Mouse (Mus musculus) embryonic facial prominence, embryonic 12.5 days (tissue): ENCODE data around the gene Tagap. TPM values are rescaled to one million over a fixed set of nuclear protein-coding genes. Genes with fewer than 3 reads are reported as not detected.
"Not testable (repeated sequence)": the region's sequence is repeated elsewhere in the genome, so short reads cannot be mapped to it uniquely, and the experiment has no call there.

Experiments
- ATAC-seq: fragments of 200-750 bp; cut with Nextera tagmentation; 2 replicates; pipeline ENCODE4 v1.8.0; 2017; ENCODE audit not compliant: insufficient number of reproducible peaks, insufficient read depth, low FRiP score, low TSS enrichment
- H3K27ac ChIP-seq: fragments of 300-500 bp; sonication (generic); 2 replicates; pipeline ENCODE4 v1.5.1; 2016; ENCODE audit warnings: mild to moderate bottlenecking
- H3K27me3 ChIP-seq: fragments of 300-500 bp; sonication (generic); 2 replicates; pipeline ENCODE4 v1.6.1; 2016; ENCODE audit warnings: mild to moderate bottlenecking, moderate library complexity
- H3K36me3 ChIP-seq: fragments of 300-500 bp; sonication (generic); 2 replicates; pipeline ENCODE4 v1.6.1; 2016; ENCODE audit warnings: mild to moderate bottlenecking
- H3K4me1 ChIP-seq: fragments of 300-500 bp; sonication (generic); 2 replicates; pipeline ENCODE4 v1.6.1; 2016
- H3K4me2 ChIP-seq: fragments of 300-500 bp; sonication (generic); replicated peaks from 2 replicates; pipeline ENCODE4 v1.6.1; 2016; ENCODE audit warnings: mild to moderate bottlenecking, moderate library complexity
- H3K4me3 ChIP-seq: fragments of 300-500 bp; sonication (generic); 2 replicates; pipeline ENCODE4 v1.5.1; 2016; ENCODE audit warnings: mild to moderate bottlenecking
- H3K9ac ChIP-seq: fragments of 300-500 bp; sonication (generic); 2 replicates; pipeline ENCODE4 v1.6.1; 2016; ENCODE audit warnings: mild to moderate bottlenecking, moderate library complexity
- H3K9me3 ChIP-seq: fragments of 300-500 bp; sonication (generic); 2 replicates; pipeline ENCODE4 v1.6.1; 2016; ENCODE audit warnings: mild to moderate bottlenecking, moderate library complexity
- WGBS: fragments of 180-500 bp; shearing (Covaris S2); methylation state at CpG from one replicate; pipeline ENCODE4 v1.1.7; 2016; 5-methylcytosine and 5-hydroxymethylcytosine counted together
- polyA plus RNA-seq: library from polyadenylated mRNA; unstranded; fragments of >200 nt; fragmentation: Nextera tagmentation; extraction: Ambion mirVana; gene quantifications from 2 replicates; pipeline ENCODE4 v1.2.1, GENCODE M21; 2016

Gene Tagap
- polyA plus RNA-seq, 1 experiment from 2014 or later, result 0.69 TPM

GRCm38 (mm10) chr17:7916782-7917574 is 8.8 kb upstream of the Tagap start:
- Histone ChIP-seq H3K9ac (no peak overlapping the region), H3K27ac (no peak overlapping the region), H3K36me3 (no peaks in the 10 kb centered on the region), H3K9me3 (no peaks in the 10 kb centered on the region), H3K4me1 (no peaks in the 10 kb centered on the region), H3K27me3 (no peaks in the 10 kb centered on the region), H3K4me3 (no peak overlapping the region), H3K4me2 (no peak overlapping the region)
- 82% methylated on average over 12 of the region's 12 CpGs for WGBS
- ATAC-seq, result no peak

- no peak for ATAC-seq
- H3K4me3 ChIP-seq, result no peak overlapping the region
- WGBS, result 80% methylated on average over 2 of the region's 2 CpGs
Measured at GRCm38 (mm10) chr17:7918355-7918754, 7.4 kb upstream of the Tagap start.

DNA sequence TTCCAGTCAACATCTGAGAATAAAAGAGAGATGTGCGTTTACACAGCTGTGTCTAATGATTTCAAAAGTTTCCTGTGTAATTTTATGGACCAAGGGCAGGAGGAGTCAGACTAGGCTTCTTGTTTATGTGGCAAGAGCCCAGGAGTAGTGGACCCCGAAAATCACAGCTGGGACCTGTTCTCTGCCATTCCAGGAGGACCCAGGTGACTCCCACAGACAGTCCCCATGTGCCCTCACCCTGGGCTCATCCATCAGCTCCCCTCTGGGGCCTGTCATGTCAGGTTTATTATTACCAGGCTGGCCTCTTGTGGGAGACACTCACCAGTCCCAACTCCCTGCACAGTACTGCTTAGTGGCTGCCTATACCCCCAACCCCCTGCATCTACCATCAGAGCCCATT is 6.6 kb upstream of the Tagap start:
- Histone ChIP-seq H3K27ac (no peak overlapping the region), H3K4me1 (no peaks in the 10 kb centered on the region), H3K27me3 (no peaks in the 10 kb centered on the region), H3K4me3 (no peak overlapping the region), H3K4me2 (no peak overlapping the region), H3K36me3 (no peaks in the 10 kb centered on the region), H3K9ac (no peak overlapping the region), H3K9me3 (no peaks in the 10 kb centered on the region)
- WGBS, result 54% methylated on average over 2 of the region's 2 CpGs
- ATAC-seq, result no peak

More at GRCm38 (mm10) chr17:7918355-7918754, 7.4 kb upstream of the Tagap start:
- no peak overlapping the region for H3K9ac ChIP-seq
- no peaks in the 10 kb centered on the region for H3K27me3 ChIP-seq
- no peaks in the 10 kb centered on the region for H3K36me3 ChIP-seq
- no peaks in the 10 kb centered on the region for H3K4me1 ChIP-seq
- no peak overlapping the region for H3K4me2 ChIP-seq
- no peak overlapping the region for H3K27ac ChIP-seq
- no peaks in the 10 kb centered on the region for H3K9me3 ChIP-seq

- Histone ChIP-seq H3K9ac (no peak overlapping the region), H3K27me3 (no peaks in the 10 kb centered on the region), H3K27ac (no peak overlapping the region), H3K4me2 (no peak overlapping the region), H3K36me3 (no peaks in the 10 kb centered on the region), H3K4me1 (no peaks in the 10 kb centered on the region), H3K9me3 (no peaks in the 10 kb centered on the region), H3K4me3 (no peak overlapping the region)
- WGBS, result 85% methylated on average over 5 of the region's 5 CpGs
- ATAC-seq, result no peak
Measured at GRCm38 (mm10) chr17:7922564-7922963, 3.2 kb upstream of the Tagap start.

DNA sequence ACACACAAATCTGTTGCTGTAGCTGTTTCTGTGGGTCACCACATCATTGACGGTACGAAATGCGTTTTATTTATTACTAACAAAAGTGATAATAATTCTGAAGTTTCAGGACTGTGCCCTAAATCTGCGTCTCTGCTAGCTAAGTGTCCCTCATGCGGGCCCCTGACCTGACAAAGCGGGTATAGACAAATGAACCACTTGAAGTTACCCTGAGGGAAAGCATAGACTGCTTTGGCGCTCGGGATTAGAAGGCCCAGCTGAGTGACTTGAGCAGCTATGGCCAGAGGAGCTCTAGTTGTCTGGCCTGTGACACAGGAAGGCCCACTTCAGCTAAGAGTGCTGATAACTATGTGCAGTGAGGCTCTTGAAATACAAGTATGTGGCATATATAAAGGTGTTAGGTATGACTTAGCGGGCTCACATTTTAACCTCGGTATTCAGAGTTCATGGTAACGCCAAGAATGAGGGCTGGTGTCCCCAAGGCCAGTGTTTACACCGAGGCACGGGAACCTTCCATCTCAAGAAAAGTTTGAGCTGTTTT is 1.5 kb upstream of the Tagap start:
- Histone ChIP-seq H3K27me3 (no peaks in the 10 kb centered on the region), H3K27ac (no peak overlapping the region), H3K9me3 (no peaks in the 10 kb centered on the region), H3K4me1 (0 out of 2 replicates have a peak, but pooled peaks cover 3% of the 10 kb centered on the region), H3K9ac (no peak overlapping the region), H3K36me3 (no peaks in the 10 kb centered on the region), H3K4me3 (no peak overlapping the region), H3K4me2 (no peak overlapping the region)
- 89% methylated on average over 13 of the region's 13 CpGs for WGBS
- no peak for ATAC-seq

DNA sequence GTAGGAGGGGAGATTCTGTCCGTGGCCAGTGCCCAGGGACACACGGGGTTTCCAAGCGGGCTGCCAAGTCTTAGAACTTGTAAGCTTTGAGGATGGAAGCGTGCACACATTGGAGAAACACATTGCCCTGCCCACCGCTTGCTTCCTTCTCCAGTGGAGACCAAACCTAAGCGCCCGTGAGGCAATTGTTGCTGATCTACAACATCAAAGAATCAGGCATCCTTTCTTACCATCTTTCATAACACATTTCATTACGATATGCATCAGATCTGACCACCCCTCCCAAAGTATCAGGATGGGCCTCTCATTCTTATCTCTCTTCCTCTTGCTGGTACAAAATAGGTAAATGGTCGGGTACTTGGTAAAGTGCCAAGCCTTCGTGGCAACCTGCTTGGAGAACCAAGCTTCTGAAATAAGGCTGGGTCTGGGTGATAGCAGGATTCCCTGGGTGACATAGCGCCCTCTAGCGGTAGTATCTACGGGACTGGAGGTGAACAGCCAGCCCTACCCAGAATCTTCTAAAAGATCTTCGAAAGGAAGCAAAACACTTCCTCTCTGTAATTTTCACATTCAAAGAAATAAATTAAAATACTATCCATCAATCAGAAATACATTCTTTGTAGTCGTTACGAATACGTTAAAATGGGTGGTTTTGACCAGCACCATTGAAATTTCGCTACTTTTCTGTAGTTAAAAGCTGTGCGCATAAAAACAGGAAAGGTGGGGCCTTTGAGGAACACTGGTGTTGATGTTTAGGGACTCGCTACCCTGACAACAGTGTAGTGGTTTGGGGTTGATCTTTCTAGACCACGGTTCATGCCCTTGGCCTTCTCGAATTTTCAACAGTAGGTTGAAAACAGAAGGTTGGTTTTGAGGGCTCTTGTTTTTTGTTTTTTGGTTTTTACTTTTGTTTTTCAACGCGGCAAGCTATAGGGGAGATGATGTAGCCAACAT is 2.1 kb downstream of the Tagap start:
- no peaks in the 10 kb centered on the region for H3K27me3 ChIP-seq
- H3K4me2 ChIP-seq, result no peak overlapping the region
- H3K4me3 ChIP-seq, result no peak overlapping the region
- no peaks in the 10 kb centered on the region for H3K9me3 ChIP-seq
- no peak overlapping the region for H3K27ac ChIP-seq
- no peak for ATAC-seq
- 74% methylated on average over 24 of the region's 24 CpGs for WGBS
- no peak overlapping the region for H3K9ac ChIP-seq
- peaks cover 10% of the 10 kb centered on the region for H3K4me1 ChIP-seq
- H3K36me3 ChIP-seq, result no peaks in the 10 kb centered on the region

- 82% methylated on average over 6 of the region's 6 CpGs for WGBS
Measured at GRCm38 (mm10) chr17:7928662-7929061, 2.9 kb downstream of the Tagap start.

GRCm38 (mm10) chr17:7929279-7929678 is 3.5 kb downstream of the Tagap start:
- H3K4me2 ChIP-seq, result no peak overlapping the region
- WGBS, result 28% methylated on average over 8 of the region's 8 CpGs
- no peaks in the 10 kb centered on the region for H3K27me3 ChIP-seq
- peaks cover 10% of the 10 kb centered on the region for H3K4me1 ChIP-seq
- no peaks in the 10 kb centered on the region for H3K36me3 ChIP-seq
- ATAC-seq, result no peak
- no peak overlapping the region for H3K27ac ChIP-seq
- H3K4me3 ChIP-seq, result no peak overlapping the region
- no peaks in the 10 kb centered on the region for H3K9me3 ChIP-seq
- no peak overlapping the region for H3K9ac ChIP-seq

More at GRCm38 (mm10) chr17:7928662-7929061, 2.9 kb downstream of the Tagap start:
- Histone ChIP-seq H3K4me3 (no peak overlapping the region), H3K4me1 (peaks cover 10% of the 10 kb centered on the region), H3K9ac (no peak overlapping the region), H3K27me3 (no peaks in the 10 kb centered on the region), H3K9me3 (no peaks in the 10 kb centered on the region), H3K4me2 (no peak overlapping the region), H3K36me3 (no peaks in the 10 kb centered on the region), H3K27ac (no peak overlapping the region)
- no peak for ATAC-seq

DNA sequence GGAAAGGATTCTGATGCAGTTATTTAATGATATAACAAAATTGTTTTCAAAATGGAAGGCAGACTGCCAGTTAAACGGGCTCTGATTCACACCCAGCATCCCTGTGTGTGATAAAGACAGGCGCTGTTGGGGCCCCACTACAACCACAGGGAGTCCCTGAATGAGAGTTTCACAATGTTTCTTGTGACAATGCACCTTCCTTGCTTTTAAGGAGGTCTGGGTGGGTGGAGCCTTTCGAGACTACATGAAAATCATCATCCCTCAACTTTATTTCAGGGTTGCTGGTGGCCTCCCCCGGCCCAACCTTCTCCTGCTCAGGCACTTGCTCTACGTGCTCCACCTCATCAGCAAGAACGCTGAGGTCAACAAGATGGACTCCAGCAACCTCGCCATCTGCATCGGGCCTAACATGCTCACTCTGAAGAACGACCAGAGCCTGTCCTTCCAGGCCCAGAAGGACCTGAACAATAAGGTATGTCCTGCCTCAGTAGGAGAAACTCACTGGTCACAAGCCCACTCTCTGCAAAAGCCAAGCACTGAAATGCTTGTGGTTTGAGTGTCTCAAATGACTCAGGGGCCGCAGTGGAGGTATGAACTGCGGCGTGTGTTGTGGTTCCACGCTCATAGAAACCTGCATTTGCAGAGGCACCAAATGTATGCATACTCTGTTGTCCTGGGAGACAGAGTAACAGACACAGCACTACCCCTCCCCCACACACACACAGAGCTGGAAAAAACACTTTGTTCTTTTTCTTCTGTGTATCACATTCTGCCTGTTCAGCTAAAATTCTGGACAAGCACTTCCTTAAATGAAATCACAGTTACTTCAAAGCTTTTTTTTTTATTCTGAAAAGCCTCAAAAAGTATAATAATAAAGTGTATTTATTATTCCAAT is 5.5 kb downstream of the Tagap start:
- WGBS, result 79% methylated on average over 13 of the region's 13 CpGs
- H3K9me3 ChIP-seq, result no peaks in the 10 kb centered on the region

DNA sequence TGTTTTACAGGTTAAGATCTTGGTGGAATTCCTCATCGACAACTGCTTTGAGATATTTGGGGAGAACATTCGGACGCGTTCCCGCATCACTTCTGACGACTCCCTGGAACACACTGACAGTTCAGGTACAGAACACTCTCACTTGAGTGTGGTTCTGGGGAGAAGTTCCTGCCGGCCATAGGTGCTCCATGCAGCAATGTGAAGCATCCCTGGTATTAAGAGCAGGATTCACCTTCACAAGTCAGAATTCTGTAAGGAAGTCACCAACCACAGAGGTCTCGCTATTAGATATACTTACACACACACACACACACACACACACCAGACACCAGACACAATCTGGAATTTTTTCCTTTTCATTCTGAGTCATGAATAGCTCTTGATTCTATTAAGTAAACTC is 6.3 kb downstream of the Tagap start:
- H3K4me3 ChIP-seq, H3K9me3 ChIP-seq, H3K4me1 ChIP-seq, ATAC-seq, H3K27ac ChIP-seq, H3K9ac ChIP-seq, H3K4me2 ChIP-seq, H3K36me3 ChIP-seq, H3K27me3 ChIP-seq: not testable (repeated sequence)
- 77% methylated on average over 3 of the region's 8 CpGs for WGBS

More for the DNA sequence above, 5.5 kb downstream of the Tagap start:
- no peak for ATAC-seq
- Histone ChIP-seq H3K36me3 (no peaks in the 10 kb centered on the region), H3K4me1 (peaks cover 10% of the 10 kb centered on the region), H3K9ac (no peak overlapping the region), H3K4me3 (no peak overlapping the region), H3K4me2 (no peak overlapping the region), H3K27me3 (no peaks in the 10 kb centered on the region), H3K27ac (0 out of 2 replicates have a peak overlapping the region, but pooled peaks have one; percentile 23)

DNA sequence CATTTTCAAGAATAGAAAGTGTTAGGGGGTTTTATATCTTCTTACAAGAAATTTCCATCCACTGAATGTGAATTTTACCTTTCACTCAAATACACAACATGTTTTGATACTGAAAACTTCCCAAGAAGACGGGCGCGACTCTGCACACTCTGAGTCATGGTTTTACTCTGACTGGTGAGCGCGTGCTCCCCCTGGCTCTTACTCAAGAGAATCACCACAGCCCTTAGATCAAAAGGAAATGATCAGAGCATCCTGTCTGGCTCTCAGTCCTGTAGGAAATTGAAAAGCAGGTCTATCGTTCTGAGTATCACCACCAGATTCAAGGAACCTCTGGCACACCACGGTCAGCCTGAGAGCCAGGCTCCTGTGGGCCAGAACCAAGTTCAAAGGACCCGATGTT is 13.8 kb downstream of the Tagap start:
- WGBS, result 66% methylated on average over 8 of the region's 8 CpGs
- H3K9me3 ChIP-seq, result no peaks in the 10 kb centered on the region
- ATAC-seq, result no peak

More for the DNA sequence above, 13.8 kb downstream of the Tagap start:
- Histone ChIP-seq H3K4me2 (no peak overlapping the region), H3K36me3 (no peaks in the 10 kb centered on the region), H3K4me3 (no peak overlapping the region), H3K9ac (no peak overlapping the region), H3K4me1 (no peaks in the 10 kb centered on the region), H3K27me3 (no peaks in the 10 kb centered on the region), H3K27ac (no peak overlapping the region)
